Mouse (Mus musculus) mouse trophoblast stem cell (cell line): ENCODE measurements at regions not wholly inside any gene's neighbourhood (a gene's known extent, or its start where the extent isn't known, plus 50 kb on each side); places are given as distances from the start of the nearest gene placed in this dataset.

Source experiments
- in situ Hi-C, 2 experiments: fragments of 300-500 bp; cut with MseI, MboI; formaldehyde crosslinking; loops; 2 replicates in 1 of 2; 3 replicates in 1 of 2; pipeline ENCODE4 v1.15.1; 2025

DNA sequence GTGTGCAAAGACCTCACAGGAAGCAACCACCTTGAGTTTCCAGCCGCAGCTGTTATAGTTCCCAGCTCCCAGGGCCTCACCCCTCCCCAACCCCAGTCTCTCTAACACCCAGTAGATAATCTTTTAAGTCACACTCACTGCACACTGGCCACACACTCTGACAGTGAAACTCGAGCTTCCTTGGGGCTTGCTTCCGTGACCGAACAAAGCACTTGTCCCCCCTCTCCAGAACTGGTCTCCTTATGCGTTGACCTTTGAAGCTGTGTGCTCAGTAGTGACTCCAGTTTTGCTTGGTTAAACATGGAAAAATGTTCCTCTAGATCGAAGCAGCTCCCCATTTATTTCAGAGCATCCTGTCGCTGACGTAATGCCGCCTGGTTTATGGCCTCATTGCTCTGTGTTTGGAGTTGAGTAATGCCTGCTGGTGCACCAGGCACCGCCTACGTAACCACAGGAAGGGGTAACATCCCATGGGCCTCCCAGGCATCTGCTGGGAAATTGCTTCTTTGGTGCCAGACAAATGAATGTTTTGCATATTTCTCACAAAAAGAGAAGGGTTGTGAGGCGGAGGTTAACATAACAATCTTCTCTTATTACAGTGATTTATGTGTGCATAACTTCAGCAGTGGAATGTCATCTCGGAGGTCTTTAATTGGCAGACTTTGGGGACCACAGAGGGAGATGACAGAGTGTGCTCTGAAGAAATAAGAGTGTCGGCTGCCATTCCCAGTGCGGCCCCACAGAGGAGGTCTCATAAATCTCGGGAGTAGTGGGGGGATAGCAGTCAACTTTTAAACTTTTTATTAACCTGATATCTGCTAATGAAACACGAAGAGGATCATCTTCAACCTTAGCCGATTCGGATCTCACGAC, 292.7 kb upstream of the Zfp507 start:
- in situ Hi-C loops, result no loop called here

DNA sequence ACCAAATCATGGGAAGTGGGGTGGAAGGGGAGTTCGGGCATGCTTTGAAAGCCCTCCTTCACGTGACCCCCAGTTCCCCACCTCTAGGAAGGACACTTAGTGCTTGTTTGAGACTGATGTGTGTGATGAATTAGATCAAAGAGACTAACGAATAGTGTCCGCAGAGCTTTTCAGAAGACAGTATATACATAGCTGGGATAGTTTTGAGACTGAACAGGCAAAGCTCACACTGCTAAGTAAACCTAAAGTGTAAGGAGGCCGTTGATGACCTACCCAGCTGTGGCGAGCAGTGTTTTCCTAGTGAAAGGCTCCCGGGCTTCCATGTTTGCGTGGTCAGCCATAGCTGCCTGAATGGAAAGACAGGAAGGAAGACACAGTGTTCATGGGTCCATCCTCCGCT, 288.3 kb upstream of the Zfp507 start:
- in situ Hi-C loops, result no loop called here

DNA sequence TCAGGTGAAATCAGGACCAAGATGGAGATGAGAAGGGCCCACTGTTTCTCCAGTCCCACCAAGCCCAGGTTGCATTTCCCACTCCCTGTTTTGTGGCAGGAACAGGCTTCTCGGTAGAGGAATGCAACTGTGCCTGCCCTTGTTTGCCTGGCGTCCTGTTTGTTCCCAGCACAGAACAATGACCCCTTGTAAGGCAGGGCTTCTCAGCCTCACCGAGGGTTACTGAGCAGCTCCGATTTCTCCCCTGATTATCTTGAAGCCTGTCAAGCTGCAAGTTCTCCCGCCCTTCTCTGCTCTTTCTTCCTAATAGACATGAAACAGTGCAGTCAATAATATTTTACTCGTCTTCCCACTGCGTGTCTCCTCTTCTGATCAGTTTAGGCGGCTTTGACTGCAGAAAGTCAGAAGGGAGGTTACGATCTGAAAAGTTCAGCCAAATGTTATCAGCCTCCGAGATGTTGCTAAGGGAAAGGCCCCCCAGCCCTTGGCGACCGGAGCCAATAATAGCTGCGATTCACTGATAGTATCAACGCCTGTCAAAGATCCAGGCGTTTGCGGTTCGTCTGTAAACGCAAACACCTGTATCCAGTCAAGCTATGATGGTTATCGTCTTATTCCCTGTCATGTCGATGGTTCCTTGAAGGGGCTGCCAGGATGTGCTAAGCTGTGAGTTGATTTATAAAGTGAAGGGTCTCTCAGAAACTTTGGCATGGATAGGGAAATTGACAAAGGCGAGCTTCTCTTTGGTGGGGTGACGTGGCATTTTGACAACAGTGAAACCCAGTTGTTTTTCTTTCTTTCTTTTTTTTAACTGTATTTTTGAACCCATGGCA, 287.7 kb upstream of the Zfp507 start:
- in situ Hi-C loops, result no loop called here

DNA sequence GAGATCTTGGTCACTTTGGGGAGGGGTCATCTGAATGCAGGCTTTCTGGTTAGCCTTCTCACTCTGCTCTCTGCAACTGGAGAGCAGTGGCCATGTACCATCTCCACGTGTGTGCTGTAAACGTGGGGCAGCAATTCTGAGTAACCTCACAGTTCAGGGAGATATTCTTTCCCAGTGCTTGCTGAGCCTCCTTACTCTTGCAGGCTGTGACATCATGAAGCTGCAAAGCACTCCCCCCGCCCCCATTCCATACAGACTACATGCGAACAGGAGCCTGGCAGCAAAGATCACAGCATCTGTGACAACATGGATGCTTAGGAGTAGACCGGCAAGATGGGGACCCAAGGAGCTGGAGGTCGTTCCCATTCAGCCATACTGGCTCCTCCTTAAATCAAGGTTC, 284.8 kb upstream of the Zfp507 start:
- in situ Hi-C loops, result no loop called here

DNA sequence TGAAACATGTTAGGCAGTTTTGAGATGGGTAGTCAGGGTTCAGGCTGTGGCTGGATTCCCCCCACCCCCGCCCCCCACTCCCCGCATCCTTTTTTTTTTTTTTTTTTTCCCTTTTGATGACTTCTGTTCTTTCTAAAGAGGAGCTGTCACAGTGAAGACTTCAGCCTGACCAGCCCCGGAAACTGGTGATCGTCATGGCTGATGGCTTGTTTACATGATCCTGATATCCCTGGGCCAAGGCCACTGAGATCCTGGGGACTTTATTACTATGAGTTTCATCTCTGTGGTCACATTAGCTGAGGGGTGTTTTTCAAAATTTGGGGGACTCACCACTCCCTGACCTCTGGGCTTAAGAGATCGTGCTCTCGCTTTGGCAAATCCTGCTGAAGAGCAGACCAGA, 275.9 kb upstream of the Zfp507 start:
- in situ Hi-C loops, result no loop called here

DNA sequence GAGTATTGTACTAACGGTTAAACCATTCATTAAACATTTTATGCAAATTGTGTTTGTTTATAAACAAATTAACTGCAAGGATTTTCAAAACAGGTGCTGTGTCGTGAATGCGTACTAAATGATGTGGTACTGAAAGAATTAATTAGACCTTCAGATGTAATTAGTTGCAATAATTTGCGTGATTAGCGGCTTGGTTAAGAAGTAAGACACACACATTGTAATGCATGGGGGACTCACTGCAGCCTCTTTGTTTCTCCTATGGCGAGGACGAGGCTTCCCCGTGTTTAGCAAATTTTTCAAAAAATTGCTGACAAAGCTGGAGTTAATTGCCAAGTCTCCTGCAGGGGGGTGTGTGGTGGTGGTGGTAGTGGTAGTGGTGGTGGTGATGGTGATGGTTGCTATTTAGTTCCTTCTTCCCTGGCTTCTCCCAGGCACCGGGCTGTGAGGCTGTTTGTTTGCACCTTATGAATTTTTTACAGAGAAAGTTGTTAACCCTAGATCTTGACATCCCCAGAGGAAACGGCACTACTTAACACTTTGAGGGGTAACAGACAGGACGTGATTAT, 275.4 kb upstream of the Zfp507 start:
- in situ Hi-C loops, result no loop called here

DNA sequence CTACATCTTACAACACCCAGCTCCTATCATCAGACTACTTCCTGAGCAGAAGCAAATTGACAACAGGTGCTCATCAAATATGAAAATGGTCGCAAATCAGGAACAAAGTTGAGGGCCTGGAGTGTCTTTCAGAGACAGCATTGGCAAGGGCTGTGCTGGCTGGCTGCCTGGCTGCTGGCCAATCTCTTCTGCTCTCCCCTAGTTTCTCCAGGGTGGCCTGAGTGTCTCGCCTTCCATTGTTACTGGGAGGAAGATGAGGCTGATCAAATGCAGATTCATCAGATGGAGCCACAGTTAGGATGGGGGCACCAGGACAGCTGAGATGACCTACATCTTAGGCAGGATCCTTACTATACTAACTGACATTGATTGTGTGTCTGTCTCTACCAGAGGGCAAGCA, 274.5 kb upstream of the Zfp507 start:
- in situ Hi-C loops, result no loop called here

DNA sequence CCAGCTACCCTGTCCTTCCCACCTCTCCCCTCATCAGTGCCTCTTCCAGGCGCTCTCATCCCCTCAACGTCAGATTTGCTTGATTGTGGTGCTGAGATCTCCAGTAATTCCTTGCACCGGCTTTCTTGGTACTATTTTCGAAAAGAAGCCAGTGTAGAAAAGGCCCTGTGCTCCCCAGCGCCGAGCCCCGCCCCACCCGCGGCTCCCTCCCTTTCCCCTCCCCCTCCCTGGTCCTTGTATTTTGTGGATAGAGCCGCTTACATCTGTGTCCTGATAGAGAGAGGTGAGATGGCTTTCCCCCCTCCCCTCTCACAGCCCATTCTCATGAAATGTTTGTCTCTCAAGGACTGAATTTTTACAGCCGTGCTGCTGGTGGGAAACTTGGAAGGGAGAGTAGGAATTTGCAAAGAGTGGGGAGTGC, 273.2 kb upstream of the Zfp507 start:
- in situ Hi-C loops, result no loop called here

DNA sequence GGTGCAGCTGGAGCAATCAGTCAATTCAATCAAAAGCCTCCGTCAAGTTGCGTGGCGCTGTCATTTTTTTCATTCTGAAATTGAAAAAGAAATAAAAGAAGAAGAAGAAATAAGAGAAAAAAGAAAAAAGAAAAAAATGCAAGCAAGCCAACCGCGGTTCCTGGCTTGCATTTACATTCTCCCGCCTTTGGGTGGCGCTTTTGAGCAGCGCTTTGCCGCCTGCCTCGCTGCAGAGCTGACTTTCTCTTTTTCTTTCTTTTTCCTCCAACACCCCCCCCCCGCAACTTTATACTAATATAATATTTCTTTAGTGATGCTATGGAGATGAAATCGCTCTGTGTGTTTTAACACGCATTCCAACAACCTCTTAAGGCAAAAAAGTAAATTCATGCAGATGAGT, 269.0 kb upstream of the Zfp507 start:
- in situ Hi-C loops, result no loop called here

DNA sequence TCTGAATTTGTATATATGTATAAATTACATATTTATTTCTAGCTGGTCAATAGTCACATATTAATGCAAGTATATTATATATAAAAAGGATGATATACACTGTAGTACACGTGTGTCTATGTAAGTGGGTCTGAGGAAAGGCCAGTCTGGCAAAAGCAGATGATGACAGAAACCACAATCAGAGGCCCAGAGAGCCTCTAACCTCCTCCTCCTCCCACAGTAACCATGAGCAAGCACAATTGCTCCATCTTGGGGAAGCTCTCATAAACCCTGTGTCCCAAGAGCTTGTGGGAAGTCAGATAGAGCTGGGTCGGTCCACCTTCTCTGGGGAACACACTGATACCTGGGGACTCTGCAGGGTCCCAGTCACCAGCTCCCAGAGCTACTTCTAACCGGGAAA, 263.9 kb upstream of the Zfp507 start:
- in situ Hi-C loops, result no loop called here

DNA sequence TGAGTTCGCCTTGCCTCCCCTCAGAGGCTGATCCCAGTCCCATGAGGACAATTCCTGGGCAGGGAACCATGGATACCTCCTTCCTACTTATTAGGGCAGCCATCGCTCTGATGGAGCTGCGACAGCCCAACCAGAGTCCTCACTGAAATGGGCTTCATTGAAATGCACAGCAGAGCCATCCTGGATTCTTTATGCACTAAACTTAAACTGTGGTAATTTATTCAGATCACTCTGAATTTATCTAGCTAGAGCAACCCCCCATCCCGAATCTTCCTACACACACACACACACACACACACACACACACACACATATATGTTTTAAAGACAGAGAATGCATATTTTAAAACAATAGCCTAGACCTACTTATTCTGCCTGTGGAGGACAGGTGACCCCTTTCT, 258.9 kb upstream of the Zfp507 start:
- in situ Hi-C loops, result no loop called here

DNA sequence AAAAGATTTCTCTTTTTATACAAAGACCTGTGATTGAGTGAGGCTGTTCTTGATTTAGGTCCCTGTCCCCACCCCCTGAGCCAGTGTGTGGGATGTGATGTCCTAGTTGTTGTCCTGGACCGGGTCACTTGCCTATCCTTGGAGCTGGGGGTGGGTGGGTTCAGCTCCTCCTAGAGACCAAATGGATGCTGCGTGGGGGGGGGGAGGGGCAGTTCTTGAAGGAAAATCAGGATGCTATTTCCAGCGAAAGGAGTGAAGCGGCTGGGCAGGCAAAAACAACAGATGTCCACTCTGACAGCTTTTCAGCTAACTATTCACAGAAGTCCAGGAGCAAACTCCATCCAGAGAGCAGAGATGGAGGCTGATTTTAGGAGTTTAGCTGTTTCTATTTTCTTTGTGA, 257.6 kb upstream of the Zfp507 start:
- in situ Hi-C loops, result no loop called here

DNA sequence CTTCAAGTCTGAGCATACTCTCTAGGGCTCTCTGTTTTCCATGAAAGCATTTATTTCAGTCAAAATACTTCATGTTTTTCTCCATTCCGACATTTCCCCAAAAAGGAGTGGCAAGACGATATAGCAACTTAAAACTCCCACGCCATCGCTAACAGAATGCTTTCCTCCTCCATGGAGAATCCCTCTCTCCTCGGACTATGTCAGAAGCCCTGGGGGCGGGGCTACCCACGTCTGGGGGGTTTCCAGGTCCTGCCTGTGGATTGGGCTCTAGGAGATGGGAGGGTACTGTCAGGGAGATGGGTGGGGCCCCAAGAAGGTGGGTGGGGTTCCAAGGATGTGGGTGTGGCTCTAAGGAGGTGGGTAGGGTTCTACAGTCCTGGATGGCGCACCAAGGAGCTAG, 243.2 kb upstream of the Zfp507 start:
- in situ Hi-C loops, result no loop called here

DNA sequence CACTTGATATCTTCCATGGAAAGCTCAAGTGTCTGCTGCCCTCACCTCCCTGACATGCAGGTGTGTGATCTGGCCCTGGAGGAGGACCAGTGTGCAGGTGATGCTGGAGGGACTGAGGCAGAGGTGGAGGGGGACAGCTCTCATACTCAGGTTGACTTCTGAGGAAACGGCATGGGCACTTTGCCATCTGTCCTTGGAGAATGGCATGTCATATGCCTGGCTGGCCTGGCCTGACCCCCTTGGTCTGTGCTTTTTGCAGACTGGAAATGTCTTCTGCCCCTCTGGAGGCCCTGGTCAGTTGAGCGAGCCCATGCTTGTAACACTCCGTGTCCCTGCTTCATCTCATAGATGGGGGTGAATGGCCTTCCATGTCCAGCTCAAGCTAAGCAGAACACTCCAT, 229.1 kb upstream of the Zfp507 start:
- in situ Hi-C loops, result no loop called here

DNA sequence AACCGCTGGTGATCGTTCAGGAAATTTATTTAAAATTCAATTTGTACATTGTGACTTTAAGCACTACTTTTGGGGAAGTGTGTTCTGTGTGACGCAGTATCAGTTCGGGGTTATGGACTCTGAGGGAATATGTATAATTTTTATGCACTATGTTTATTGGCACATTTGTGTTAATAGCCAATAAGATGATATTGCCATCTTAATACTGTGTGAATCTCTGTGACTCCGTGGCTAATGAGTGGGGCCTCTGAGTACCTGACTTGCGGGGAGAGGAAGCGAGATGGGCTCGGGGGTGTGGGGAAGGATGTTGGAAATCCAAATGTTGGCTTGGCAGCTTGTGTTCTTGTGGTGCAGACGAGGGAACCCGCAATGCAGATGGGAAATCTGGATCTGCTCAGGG, 220.2 kb upstream of the Zfp507 start:
- in situ Hi-C loops, result no loop called here

DNA sequence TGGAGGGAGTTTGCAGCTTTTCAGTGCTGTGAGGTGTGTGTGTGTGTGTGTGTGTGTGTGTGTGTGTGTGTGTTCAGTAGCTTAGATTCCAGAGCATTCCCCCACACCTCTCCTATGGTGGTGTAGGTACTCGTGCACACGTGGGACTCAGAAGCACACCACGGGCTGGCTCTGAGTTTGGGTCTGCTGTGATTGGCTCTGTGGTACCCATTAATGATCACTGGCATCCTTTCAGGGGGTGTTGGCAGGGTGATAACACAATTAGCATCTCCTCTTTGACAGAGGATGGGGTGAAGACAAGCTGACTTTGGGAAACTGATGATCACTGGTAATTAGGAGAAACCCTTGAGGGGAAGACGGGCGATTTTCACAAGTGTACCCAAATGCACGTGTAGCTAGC, 219.7 kb upstream of the Zfp507 start:
- in situ Hi-C loops, result no loop called here

DNA sequence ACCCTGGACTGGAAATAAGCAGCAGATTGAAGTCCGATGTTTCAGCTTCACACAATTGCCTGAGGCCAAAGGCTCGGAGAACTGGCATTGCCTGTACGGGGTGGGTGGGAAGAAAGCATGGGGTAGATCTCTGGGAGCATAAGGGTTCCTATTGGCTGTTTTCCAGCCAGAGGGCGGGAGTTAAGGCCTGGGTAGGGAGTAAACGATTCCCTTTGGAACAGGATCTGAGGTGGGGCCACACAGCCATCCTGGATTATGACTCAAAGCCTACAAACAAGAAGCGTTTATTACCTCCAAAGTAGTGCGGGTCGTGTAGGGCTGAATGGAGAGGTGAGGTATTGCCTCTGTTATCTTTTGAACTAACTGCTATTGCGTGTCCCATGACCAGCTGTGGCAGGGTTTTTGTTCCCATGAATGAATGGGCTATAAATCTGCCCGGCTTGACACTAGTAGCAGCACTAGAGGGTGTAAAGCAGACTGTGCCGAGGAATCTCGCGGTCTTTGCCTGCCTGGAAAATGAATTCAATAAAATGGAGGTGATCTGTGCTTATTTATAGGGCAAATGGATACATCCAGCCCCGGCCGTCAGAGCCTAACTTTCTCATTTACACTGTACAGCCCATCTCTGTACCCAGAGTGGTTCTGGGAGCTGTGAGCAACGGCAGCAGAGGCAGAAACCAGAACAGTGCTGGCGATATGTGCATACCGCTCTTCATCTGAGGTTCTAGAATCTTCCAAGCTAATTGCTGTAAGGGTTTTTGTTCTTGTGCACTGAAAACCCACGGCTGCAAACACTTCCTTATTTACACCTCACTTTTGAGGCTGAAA, 214.3 kb upstream of the Zfp507 start:
- in situ Hi-C loops, result no loop called here

DNA sequence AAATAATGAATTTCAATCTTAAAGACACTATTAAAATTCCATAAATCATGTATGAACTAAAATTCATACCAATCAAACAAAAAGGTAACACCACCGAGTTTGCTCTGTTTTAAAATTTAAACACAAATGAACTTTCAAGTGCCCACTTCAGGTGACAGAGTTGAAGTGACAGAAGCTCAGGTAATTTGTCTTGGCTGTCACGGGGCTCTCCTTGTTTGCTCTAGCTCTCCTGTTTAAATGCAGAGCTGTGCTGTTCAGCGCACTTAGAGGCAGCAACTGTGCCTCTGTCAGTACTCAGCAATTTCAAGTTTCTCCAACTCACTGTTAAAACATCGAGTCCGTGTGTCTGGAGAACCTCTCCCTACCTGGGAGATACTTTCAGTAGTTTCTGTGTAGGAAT, 193.8 kb upstream of the Zfp507 start:
- in situ Hi-C loops, result no loop called here

DNA sequence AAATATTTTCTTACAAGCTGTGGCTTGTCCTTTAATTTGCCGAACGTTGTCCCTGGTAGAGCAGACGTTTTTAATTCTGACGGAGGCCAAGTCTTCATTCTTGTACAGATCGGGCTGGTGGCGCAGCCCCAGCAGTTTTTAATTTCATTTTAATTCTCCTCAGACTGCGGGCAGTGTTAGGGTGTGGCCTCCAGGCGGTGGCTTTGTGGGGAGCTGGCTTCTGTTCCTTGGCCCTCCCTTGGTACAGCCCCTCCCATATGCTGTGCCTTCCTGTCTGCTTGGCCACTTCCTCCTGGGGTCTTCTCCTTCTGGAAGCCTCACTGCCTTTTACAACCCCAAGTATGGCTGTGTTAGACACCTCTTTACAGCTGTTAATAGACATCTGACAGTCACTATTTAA, 189.7 kb upstream of the Zfp507 start:
- in situ Hi-C loops, result no loop called here

DNA sequence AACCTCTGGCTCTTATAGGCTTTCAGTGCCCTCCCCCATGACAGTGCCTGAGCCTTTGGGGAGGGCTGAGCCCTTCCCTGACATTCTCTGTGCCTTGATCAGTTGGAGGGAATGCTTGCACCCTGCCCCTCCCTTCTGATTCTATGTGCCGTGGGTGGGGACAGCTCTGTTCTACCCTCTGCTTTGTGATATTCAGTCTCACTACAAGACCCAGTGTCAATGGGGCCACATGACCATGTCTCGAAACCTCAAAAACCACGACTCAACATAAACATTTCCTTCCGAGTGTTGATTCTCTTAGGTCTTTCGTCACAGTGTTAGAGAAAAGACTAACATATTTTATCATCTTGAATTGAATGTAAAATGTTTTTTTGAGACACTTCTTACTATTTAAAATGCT, 188.3 kb upstream of the Zfp507 start:
- in situ Hi-C loops, result no loop called here

DNA sequence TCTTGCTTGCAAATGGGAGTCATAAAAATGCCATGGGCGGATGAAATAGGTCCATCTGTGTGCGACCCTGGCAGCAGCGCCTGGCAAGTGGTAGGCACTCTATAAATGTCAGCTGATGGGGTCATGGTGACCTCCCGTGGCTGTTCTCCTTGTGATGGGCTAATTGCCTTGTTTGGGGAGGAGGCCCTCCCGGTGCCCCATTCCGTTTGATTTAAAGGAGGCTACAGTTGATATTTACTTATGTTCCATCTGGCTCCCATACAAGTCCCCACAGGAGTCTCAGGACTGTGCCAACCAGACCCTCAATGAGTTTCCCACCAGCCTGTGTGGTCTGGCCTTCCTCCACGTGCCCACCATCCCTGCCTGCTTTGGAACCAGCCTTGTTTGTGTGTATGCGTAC, 186.7 kb upstream of the Zfp507 start:
- in situ Hi-C loops, result no loop called here
